Comparison of ENCODE assay signal across 8 mouse cellular contexts in genomic region chr17:32283771-32284221, GRCm38 (mm10). TPM values are rescaled to one million over a fixed set of nuclear protein-coding genes. Genes with fewer than 3 reads are reported as not detected.
DNase-seq lines count a peak whose midpoint lies in the region; ATAC-seq lines count a peak whose summit lies in the region.

No protein-coding gene starts in this region.

- peak overlapping the region; percentile 96 for H3K9ac ChIP-seq in forebrain, embryonic 13.5 days
- H3K9ac ChIP-seq in lung, embryonic 15.5 days, result peak overlapping the region; percentile 98

- peak overlapping the region; percentile 82 for H3K4me2 ChIP-seq in forebrain, embryonic 13.5 days
- H3K4me2 ChIP-seq in lung, embryonic 15.5 days, result peak overlapping the region; percentile 65

- peak overlapping the region; percentile 100 for H3K27ac ChIP-seq in forebrain, embryonic 13.5 days
- H3K27ac ChIP-seq in lung, embryonic 15.5 days, result peak overlapping the region; percentile 100

- no peaks in the 10 kb centered on the region for H3K27me3 ChIP-seq in forebrain, embryonic 13.5 days
- no peaks in the 10 kb centered on the region for H3K27me3 ChIP-seq in lung, embryonic 15.5 days

- no peaks in the 10 kb centered on the region for H3K9me3 ChIP-seq in forebrain, embryonic 13.5 days (replicated peaks)
- no peaks in the 10 kb centered on the region for H3K9me3 ChIP-seq in lung, embryonic 15.5 days

- WGBS in forebrain, embryonic 13.5 days, result 0% methylated on average over 23 of the region's 41 CpGs
- 0% methylated on average over 21 of the region's 41 CpGs for WGBS in lung, embryonic 15.5 days

- peak overlapping the region; percentile 98 for H3K4me3 ChIP-seq in forebrain, embryonic 13.5 days
- peak overlapping the region; percentile 99 for H3K4me3 ChIP-seq in lung, embryonic 15.5 days

- DNase-seq in ES-CJ7 (ENCODE audit: low read depth, low spot score), result peak; percentile 42
- peak; percentile 36 for DNase-seq in c-Kit-positive CD71-positive TER-119-negative erythroid progenitor cells, embryonic 14.5 days (ENCODE audit: low read depth)
- peak; percentile 68 to 70 for DNase-seq in heart, postnatal 10 days
- DNase-seq in kidney, postnatal 4 days, result peak; percentile 68 to 81
- DNase-seq in thymus, adult 18-20 months, result peak; percentile 43 to 55

- intact Hi-C loops in heart, postnatal 10 days (cut with DNase I), result loop anchor here (10.0 kb wide), 1 partner anchor 49 kb away; no protein-coding TSS in a partner anchor

- H3K4me1 ChIP-seq in forebrain, embryonic 13.5 days, result peaks cover 34% of the 10 kb centered on the region
- H3K4me1 ChIP-seq in lung, embryonic 15.5 days, result peaks cover 22% of the 10 kb centered on the region

- H3K36me3 ChIP-seq in forebrain, embryonic 13.5 days (ENCODE audit: poor library complexity, severe bottlenecking), result no peaks in the 10 kb centered on the region
- no peaks in the 10 kb centered on the region for H3K36me3 ChIP-seq in lung, embryonic 15.5 days

- peak; percentile 71 for ATAC-seq in forebrain, embryonic 13.5 days
- ATAC-seq in lung, embryonic 15.5 days (ENCODE audit: borderline replicate concordance, extremely low read depth, low FRiP score, low TSS enrichment), result peak; percentile 79
- peak; percentile 76 for ATAC-seq in neutrophil, adult 5-6 weeks (ENCODE audit: extremely low read depth, insufficient number of reproducible peaks, low FRiP score, poor library complexity, severe bottlenecking)

RNA-seq across cellular contexts. Expression of gene Brd4, which starts 0.7 kb away (rescaled TPM):
- 84.5 and 87.1 TPM in 2 replicates for polyA plus RNA-seq in forebrain, embryonic 13.5 days (2015; fragmentation: Nextera tagmentation; extraction: Ambion mirVana)
- 10 to 100 TPM; 75.4 to 77.0 TPM for total RNA-seq in heart, postnatal 10 days (2021)
- polyA plus RNA-seq in lung, embryonic 15.5 days (2015; fragmentation: Nextera tagmentation; extraction: Ambion mirVana), result 75.4 and 80.0 TPM in 2 replicates
- total RNA-seq in neutrophil, adult 5-6 weeks (2017), result 70.2 and 73.6 TPM in 2 replicates

RNA-seq across cellular contexts. Expression of gene Akap8, which starts 37.2 kb away (rescaled TPM):
- 112 and 114 TPM in 2 replicates for polyA plus RNA-seq in forebrain, embryonic 13.5 days (2015; fragmentation: Nextera tagmentation; extraction: Ambion mirVana)
- total RNA-seq in heart, postnatal 10 days (2021), result 10 to 100 TPM; 62.0 to 72.8 TPM
- 87.1 and 101 TPM in 2 replicates for polyA plus RNA-seq in lung, embryonic 15.5 days (2015; fragmentation: Nextera tagmentation; extraction: Ambion mirVana)
- 227 and 237 TPM in 2 replicates for total RNA-seq in neutrophil, adult 5-6 weeks (2017)

Comparison
In these comparisons a context has a peak if more than half of its experiments do, and no peak if none do; other contexts are left out.
1. Peak in every context shown above with its lines: DNase-seq, ATAC-seq, H3K4me3 ChIP-seq and H3K27ac ChIP-seq.